Mouse (Mus musculus) stomach, postnatal 0 days (tissue): Measurements from ENCODE around the gene Fam199x.

Source experiments
- CTCF ChIP-seq: IDR thresholded peaks from 2 replicates; pipeline ENCODE4 v1.5.1; 2016; ENCODE audit warnings: antibody characterized with exemption, low read depth, mild to moderate bottlenecking, moderate library complexity
- EP300 ChIP-seq: optimal IDR thresholded peaks from 2 replicates; pipeline ENCODE3; 2016; ENCODE audit warnings: antibody characterized with exemption

DNA sequence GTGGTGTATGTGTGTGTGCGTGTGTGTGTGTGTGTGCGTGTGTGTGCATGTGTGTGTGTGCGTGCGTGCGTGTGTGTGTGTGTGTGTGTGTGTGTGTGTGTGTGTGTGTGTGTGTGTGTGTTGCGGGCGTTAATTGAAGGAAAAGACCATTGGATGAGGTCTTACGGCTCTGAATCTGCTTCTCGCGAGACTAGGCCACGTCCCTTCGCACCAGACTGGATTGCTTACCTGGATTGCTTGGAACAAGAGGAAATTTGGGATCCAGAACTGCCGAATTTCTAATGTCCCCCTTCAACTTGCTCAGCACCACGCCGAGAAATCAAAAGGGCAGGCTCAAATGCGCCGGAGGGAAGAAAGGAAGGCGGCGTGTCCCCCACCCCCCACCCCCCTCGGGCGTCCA, 72.3 kb downstream of the Fam199x start, which contains the start of gene Esx1:
- TF ChIP-seq CTCF: no peak
- no peak for TF ChIP-seq EP300
